In genomic region chr11:63213043-63213442, GRCm38 (mm10) we compare ENCODE assay signal across 9 mouse cellular contexts.
DNase-seq lines count a peak whose midpoint lies in the region; TF ChIP-seq lines count a peak whose summit lies in the region.
"Had no signal": no experiment of that assay in that cellular context is flagged by ENCODE, and none has a peak within 500 bp of the region (broad histone marks: within the 10 kb centered on the region; RNA-seq: fewer than 3 reads in every experiment).

No protein-coding gene starts in this region.

- 11% methylated on average over 6 of the region's 6 CpGs for WGBS in heart, adult 2 months

- H3K27me3 ChIP-seq in heart, adult 2 months (ENCODE audit: control insufficient read depth, insufficient read depth, low read length): no peaks in the 10 kb centered on the region
- H3K27me3 ChIP-seq: heart, embryonic 15.5 days had no signal

- TF ChIP-seq CTCF in heart, adult 2 months (IDR thresholded peaks at IDR 0.05): peak; percentile 98

- no peaks in the 10 kb centered on the region for H3K4me1 ChIP-seq in heart, adult 2 months (ENCODE audit: control insufficient read depth, insufficient read depth, low read length)

- intact Hi-C loops in heart, adult 2 months (cut with DNase I): loop anchor here (2.0 to 5.0 kb wide), 2 partner anchors 180 to 1754 kb away; no protein-coding TSS in a partner anchor

- no peaks in the 10 kb centered on the region for H3K36me3 ChIP-seq in heart, adult 2 months (ENCODE audit: control insufficient read depth, insufficient read depth, low read length)
- H3K36me3 ChIP-seq: heart, embryonic 15.5 days had no signal

- TF ChIP-seq EP300 in heart, adult 2 months (IDR thresholded peaks at IDR 0.05; ENCODE audit: insufficient read depth, low read depth, low read length): 0 out of 2 replicates have a peak, but pooled peaks have one; percentile 41

- no peak overlapping the region for H3K9ac ChIP-seq in heart, adult 2 months (ENCODE audit: low read depth, low read length)
- H3K9ac ChIP-seq: heart, embryonic 15.5 days had no signal

- DNase-seq in CD4-positive helper T cell, adult 2 months (ENCODE audit: low read depth, low spot score): peak; percentile 41
- DNase-seq in adrenal gland, adult 18-20 months (ENCODE audit: low spot score in 2 of 2): peak; percentile 76 to 85
- DNase-seq in embryo, embryonic 11.5 days (ENCODE audit: low read depth, low spot score): peak; percentile 63
- peak; percentile 56 to 86 for DNase-seq in heart, adult 2 months
- DNase-seq in layer of hippocampus, adult 9-11 months: peak; percentile 60
- DNase-seq in lung, postnatal 4 days: peak; percentile 71 to 84
- peak; percentile 90 for DNase-seq in right cerebral cortex, postnatal 14 days
- peak; percentile 62 to 78 for DNase-seq in urinary bladder, postnatal 36 days (ENCODE audit: low spot score in 2 of 2)

- no peak overlapping the region for H3K4me3 ChIP-seq in heart, adult 2 months
- H3K4me3 ChIP-seq: heart, embryonic 15.5 days had no signal

- no peaks in the 10 kb centered on the region for H3K79me2 ChIP-seq in heart, adult 2 months (replicated peaks; ENCODE audit: control insufficient read depth, insufficient read depth, low read length)

- no peak overlapping the region for H3K27ac ChIP-seq in heart, adult 2 months
- H3K27ac ChIP-seq: heart, embryonic 15.5 days had no signal

- TF ChIP-seq POLR2A in heart, adult 2 months (IDR thresholded peaks at IDR 0.05; ENCODE audit: insufficient read depth, low read depth, low read length): no peak
